Mouse (Mus musculus): ENCODE measurements around the gene Gm21974. TPM values are rescaled to one million over a fixed set of nuclear protein-coding genes. Genes with fewer than 3 reads are reported as not detected.
"Not testable (repeated sequence)": the region's sequence is repeated elsewhere in the genome, so short reads cannot be mapped to it uniquely, and the experiment has no call there.

Gene Gm21974
- polyA plus RNA-seq, 1 experiment from 2014 or later, result not detected

- H3K9ac ChIP-seq (ENCODE audit: low read length); H3K27me3 ChIP-seq (ENCODE audit: control insufficient read depth, insufficient read depth, low read length); H3K27ac ChIP-seq (replicated peaks; ENCODE audit: low read depth, low read length); H3K4me1 ChIP-seq (ENCODE audit: control insufficient read depth, insufficient read depth, low read length); H3K9me3 ChIP-seq (ENCODE audit: control insufficient read depth, low read length); DNase-seq (ENCODE audit: low spot score); H3K36me3 ChIP-seq (ENCODE audit: control insufficient read depth, insufficient read depth, low read length): not testable (repeated sequence)
- ATAC-seq (ENCODE audit: insufficient number of reproducible peaks, low FRiP score, low TSS enrichment, low read depth), result peak; percentile 18; the same call in 1 of the 2 replicates
- Histone ChIP-seq H3K4me2 (ENCODE audit: low read depth, severe bottlenecking) (peak overlapping the region; percentile 73; the same call in 1 of the 2 replicates), H3K4me3 (ENCODE audit: low read depth, low read length) (peak overlapping the region; percentile 45; the same call in 1 of the 2 replicates)
- WGBS, result 65% methylated on average over 7 of the region's 7 CpGs
These were observed 637 bp upstream of the Gm21974 start for GRCm38 (mm10) chr7:127895891-127896290.

GRCm38 (mm10) chr7:127894480-127894879 lies 774 bp downstream of the Gm21974 start:
- Histone ChIP-seq H3K27ac (replicated peaks; ENCODE audit: low read depth, low read length) (no peak overlapping the region), H3K9ac (ENCODE audit: low read length) (no peak overlapping the region; the same call in 1 of the 2 replicates), H3K4me3 (ENCODE audit: low read depth, low read length) (peak overlapping the region; percentile 45; the same call in 1 of the 2 replicates), H3K4me2 (ENCODE audit: low read depth, severe bottlenecking) (peak overlapping the region; percentile 73), H3K9me3 (ENCODE audit: control insufficient read depth, low read length) (no peaks in the 10 kb centered on the region), H3K4me1 (ENCODE audit: control insufficient read depth, insufficient read depth, low read length) (0 out of 2 replicates have a peak, but pooled peaks cover 5% of the 10 kb centered on the region), H3K27me3 (ENCODE audit: control insufficient read depth, insufficient read depth, low read length) (no peaks in the 10 kb centered on the region), H3K36me3 (ENCODE audit: control insufficient read depth, insufficient read depth, low read length) (peaks cover 7% of the 10 kb centered on the region; the same call in 1 of the 2 replicates)
- no peak for DNase-seq (ENCODE audit: low spot score)
- 85% methylated on average over 5 of the region's 5 CpGs for WGBS
- ATAC-seq (ENCODE audit: insufficient number of reproducible peaks, low FRiP score, low TSS enrichment, low read depth), result no peak

- no peaks in the 10 kb centered on the region for H3K27me3 ChIP-seq (ENCODE audit: control insufficient read depth, insufficient read depth, low read length)
- H3K9ac ChIP-seq (ENCODE audit: low read length), result no peak within 1 kb of the TSS
- H3K36me3 ChIP-seq (ENCODE audit: control insufficient read depth, insufficient read depth, low read length), result peaks cover 22% of the 10 kb centered on the region
- H3K4me1 ChIP-seq (ENCODE audit: control insufficient read depth, insufficient read depth, low read length), result 0 out of 2 replicates have a peak, but pooled peaks cover 5% of the 10 kb centered on the region
- H3K9me3 ChIP-seq (ENCODE audit: control insufficient read depth, low read length), result no peaks in the 10 kb centered on the region
- no peak within 1 kb of the TSS for H3K4me3 ChIP-seq (ENCODE audit: low read depth, low read length)
- DNase-seq (ENCODE audit: low spot score) (no peak), ATAC-seq (ENCODE audit: insufficient number of reproducible peaks, low FRiP score, low TSS enrichment, low read depth) (no peak)
- WGBS, result 27% methylated on average over 4 of the region's 4 CpGs
- H3K4me2 ChIP-seq (ENCODE audit: low read depth, severe bottlenecking), result no peak within 1 kb of the TSS
- no peak within 1 kb of the TSS for H3K27ac ChIP-seq (replicated peaks; ENCODE audit: low read depth, low read length)
These were observed 4.5 kb downstream of the Gm21974 start, which contains the start of gene Prss53 for GRCm38 (mm10) chr7:127890798-127891197. Gene Prss53 (minus strand): TSS chr7:127890970.

GRCm38 (mm10) chr7:127888821-127889220 lies 6.4 kb downstream of the Gm21974 start:
- H3K9me3 ChIP-seq (ENCODE audit: control insufficient read depth, low read length), result no peaks in the 10 kb centered on the region
- H3K9ac ChIP-seq (ENCODE audit: low read length), result no peak overlapping the region
- DNase-seq (ENCODE audit: low spot score) (no peak), ATAC-seq (ENCODE audit: insufficient number of reproducible peaks, low FRiP score, low TSS enrichment, low read depth) (no peak)
- no peak overlapping the region for H3K4me3 ChIP-seq (ENCODE audit: low read depth, low read length)
- no peak overlapping the region for H3K4me2 ChIP-seq (ENCODE audit: low read depth, severe bottlenecking)
- no peaks in the 10 kb centered on the region for H3K27me3 ChIP-seq (ENCODE audit: control insufficient read depth, insufficient read depth, low read length)
- no peaks in the 10 kb centered on the region for H3K4me1 ChIP-seq (ENCODE audit: control insufficient read depth, insufficient read depth, low read length)
- H3K27ac ChIP-seq (replicated peaks; ENCODE audit: low read depth, low read length), result no peak overlapping the region
- WGBS, result 93% methylated on average over 3 of the region's 3 CpGs
- peaks cover 29% of the 10 kb centered on the region for H3K36me3 ChIP-seq (ENCODE audit: control insufficient read depth, insufficient read depth, low read length)

- no peaks in the 10 kb centered on the region for H3K27me3 ChIP-seq (ENCODE audit: control insufficient read depth, insufficient read depth, low read length)
- WGBS, result 85% methylated on average over 3 of the region's 3 CpGs
These were observed 7.5 kb downstream of the Gm21974 start for GRCm38 (mm10) chr7:127887781-127888180.

GRCm38 (mm10) chr7:127887191-127887590 lies 8.1 kb downstream of the Gm21974 start:
- Histone ChIP-seq H3K27ac (replicated peaks; ENCODE audit: low read depth, low read length) (no peak overlapping the region), H3K27me3 (ENCODE audit: control insufficient read depth, insufficient read depth, low read length) (no peaks in the 10 kb centered on the region), H3K9ac (ENCODE audit: low read length) (no peak overlapping the region), H3K4me3 (ENCODE audit: low read depth, low read length) (no peak overlapping the region), H3K4me2 (ENCODE audit: low read depth, severe bottlenecking) (no peak overlapping the region), H3K4me1 (ENCODE audit: control insufficient read depth, insufficient read depth, low read length) (no peaks in the 10 kb centered on the region), H3K9me3 (ENCODE audit: control insufficient read depth, low read length) (no peaks in the 10 kb centered on the region), H3K36me3 (ENCODE audit: control insufficient read depth, insufficient read depth, low read length) (peaks cover 45% of the 10 kb centered on the region)
- DNase-seq (ENCODE audit: low spot score) (no peak), ATAC-seq (ENCODE audit: insufficient number of reproducible peaks, low FRiP score, low TSS enrichment, low read depth) (no peak)
- WGBS, result 81% methylated on average over 8 of the region's 8 CpGs

More at GRCm38 (mm10) chr7:127887781-127888180, 7.5 kb downstream of the Gm21974 start:
- Histone ChIP-seq H3K36me3 (ENCODE audit: control insufficient read depth, insufficient read depth, low read length) (peaks cover 39% of the 10 kb centered on the region), H3K4me2 (ENCODE audit: low read depth, severe bottlenecking) (no peak overlapping the region), H3K9me3 (ENCODE audit: control insufficient read depth, low read length) (no peaks in the 10 kb centered on the region), H3K4me1 (ENCODE audit: control insufficient read depth, insufficient read depth, low read length) (no peaks in the 10 kb centered on the region), H3K27ac (replicated peaks; ENCODE audit: low read depth, low read length) (no peak overlapping the region), H3K9ac (ENCODE audit: low read length) (no peak overlapping the region), H3K4me3 (ENCODE audit: low read depth, low read length) (no peak overlapping the region)
- DNase-seq (ENCODE audit: low spot score), result no peak
- no peak for ATAC-seq (ENCODE audit: insufficient number of reproducible peaks, low FRiP score, low TSS enrichment, low read depth)

- no peaks in the 10 kb centered on the region for H3K4me1 ChIP-seq (ENCODE audit: control insufficient read depth, insufficient read depth, low read length)
- H3K9me3 ChIP-seq (ENCODE audit: control insufficient read depth, low read length), result no peaks in the 10 kb centered on the region
- WGBS, result 92% methylated on average over 6 of the region's 6 CpGs
- H3K9ac ChIP-seq (ENCODE audit: low read length), result no peak overlapping the region
- no peak for DNase-seq (ENCODE audit: low spot score)
- ATAC-seq (ENCODE audit: insufficient number of reproducible peaks, low FRiP score, low TSS enrichment, low read depth), result no peak
- H3K4me2 ChIP-seq (ENCODE audit: low read depth, severe bottlenecking), result no peak overlapping the region
- no peak overlapping the region for H3K27ac ChIP-seq (replicated peaks; ENCODE audit: low read depth, low read length)
- no peak overlapping the region for H3K4me3 ChIP-seq (ENCODE audit: low read depth, low read length)
- H3K36me3 ChIP-seq (ENCODE audit: control insufficient read depth, insufficient read depth, low read length), result peaks cover 51% of the 10 kb centered on the region
- no peaks in the 10 kb centered on the region for H3K27me3 ChIP-seq (ENCODE audit: control insufficient read depth, insufficient read depth, low read length)
These were observed 8.7 kb downstream of the Gm21974 start for GRCm38 (mm10) chr7:127886551-127886950.

GRCm38 (mm10) chr7:127885951-127886350 lies 9.3 kb downstream of the Gm21974 start:
- H3K36me3 ChIP-seq (ENCODE audit: control insufficient read depth, insufficient read depth, low read length), result peaks cover 57% of the 10 kb centered on the region
- no peak for ATAC-seq (ENCODE audit: insufficient number of reproducible peaks, low FRiP score, low TSS enrichment, low read depth)
- no peak overlapping the region for H3K4me3 ChIP-seq (ENCODE audit: low read depth, low read length)
- no peak overlapping the region for H3K4me2 ChIP-seq (ENCODE audit: low read depth, severe bottlenecking)
- no peak overlapping the region for H3K9ac ChIP-seq (ENCODE audit: low read length)
- H3K4me1 ChIP-seq (ENCODE audit: control insufficient read depth, insufficient read depth, low read length), result no peaks in the 10 kb centered on the region
- DNase-seq (ENCODE audit: low spot score), result no peak
- no peaks in the 10 kb centered on the region for H3K27me3 ChIP-seq (ENCODE audit: control insufficient read depth, insufficient read depth, low read length)
- H3K27ac ChIP-seq (replicated peaks; ENCODE audit: low read depth, low read length), result no peak overlapping the region
- WGBS, result 59% methylated on average over 6 of the region's 6 CpGs
- H3K9me3 ChIP-seq (ENCODE audit: control insufficient read depth, low read length), result no peaks in the 10 kb centered on the region

- Histone ChIP-seq H3K27ac (replicated peaks; ENCODE audit: low read depth, low read length) (no peak overlapping the region), H3K36me3 (ENCODE audit: control insufficient read depth, insufficient read depth, low read length) (peaks cover 63% of the 10 kb centered on the region), H3K9ac (ENCODE audit: low read length) (no peak overlapping the region), H3K4me2 (ENCODE audit: low read depth, severe bottlenecking) (no peak overlapping the region), H3K9me3 (ENCODE audit: control insufficient read depth, low read length) (no peaks in the 10 kb centered on the region), H3K27me3 (ENCODE audit: control insufficient read depth, insufficient read depth, low read length) (no peaks in the 10 kb centered on the region), H3K4me3 (ENCODE audit: low read depth, low read length) (no peak overlapping the region), H3K4me1 (ENCODE audit: control insufficient read depth, insufficient read depth, low read length) (0 out of 2 replicates have a peak, but pooled peaks cover 3% of the 10 kb centered on the region)
- WGBS, result 90% methylated on average over 12 of the region's 12 CpGs
- no peak for ATAC-seq (ENCODE audit: insufficient number of reproducible peaks, low FRiP score, low TSS enrichment, low read depth)
- DNase-seq (ENCODE audit: low spot score), result no peak
These were observed 14.8 kb downstream of the Gm21974 start for GRCm38 (mm10) chr7:127880431-127880830.
